Mouse (Mus musculus) liver, embryonic 16.5 days (tissue): ENCODE data around the gene C2cd2. TPM values are rescaled to one million over a fixed set of nuclear protein-coding genes. Genes with fewer than 3 reads are reported as not detected.
A peak's percentile ranks its signal among the peaks of the same experiment; 100 is the strongest.

Experiments
- ATAC-seq: fragments of 200-750 bp; cut with Nextera tagmentation; 2 replicates; pipeline ENCODE4 v1.8.0; 2017; ENCODE audit warnings: low read depth, mild to moderate bottlenecking, moderate number of reproducible peaks, moderate library complexity
- H3K27ac ChIP-seq: fragments of 300-500 bp; sonication (generic); 2 replicates; pipeline ENCODE4 v1.5.1; 2014; ENCODE audit warnings: mild to moderate bottlenecking, low read length
- H3K27me3 ChIP-seq: fragments of 300-500 bp; sonication (generic); 2 replicates; pipeline ENCODE4 v1.6.1; 2014; ENCODE audit warnings: low read depth, low read length, mixed read lengths; ENCODE audit not compliant: control insufficient read depth, insufficient read depth
- H3K36me3 ChIP-seq: fragments of 300-500 bp; sonication (generic); 2 replicates; pipeline ENCODE4 v1.6.1; 2014; ENCODE audit warnings: mild to moderate bottlenecking; ENCODE audit not compliant: control insufficient read depth, insufficient read depth
- H3K4me1 ChIP-seq: fragments of 300-500 bp; sonication (generic); 2 replicates; pipeline ENCODE4 v1.6.1; 2014; ENCODE audit warnings: low read depth, low read length, mixed read lengths; ENCODE audit not compliant: control insufficient read depth
- H3K4me2 ChIP-seq: fragments of 300-500 bp; sonication (generic); 2 replicates; pipeline ENCODE4 v1.6.1; 2014; ENCODE audit warnings: low read depth, low read length, mixed read lengths
- H3K4me3 ChIP-seq: fragments of 300-500 bp; sonication (generic); 2 replicates; pipeline ENCODE4 v1.5.1; 2014; ENCODE audit warnings: low read depth, mild to moderate bottlenecking, low read length
- H3K9ac ChIP-seq: fragments of 300-500 bp; sonication (generic); 2 replicates; pipeline ENCODE4 v1.6.1; 2014; ENCODE audit warnings: low read depth, low read length
- H3K9me3 ChIP-seq: fragments of 300-500 bp; sonication (generic); replicated peaks from 2 replicates; pipeline ENCODE4 v1.6.1; 2016; ENCODE audit warnings: low read length; ENCODE audit not compliant: control insufficient read depth
- WGBS: fragments of 180-500 bp; shearing (Covaris S2); extraction: QIAGEN DNeasy Blood & Tissue Kit; methylation state at CpG from one replicate; pipeline ENCODE4 v1.1.7; 2014; ENCODE audit not compliant: insufficient replicate concordance; 5-methylcytosine and 5-hydroxymethylcytosine counted together
- polyA plus RNA-seq: library from polyadenylated mRNA; unstranded; fragments of >200 nt; fragmentation: Nextera tagmentation; extraction: Ambion mirVana; gene quantifications from 2 replicates; pipeline ENCODE4 v1.2.1, GENCODE M21; 2015

Gene C2cd2
- polyA plus RNA-seq, 1 experiment from 2014 or later: 4.2 TPM

DNA sequence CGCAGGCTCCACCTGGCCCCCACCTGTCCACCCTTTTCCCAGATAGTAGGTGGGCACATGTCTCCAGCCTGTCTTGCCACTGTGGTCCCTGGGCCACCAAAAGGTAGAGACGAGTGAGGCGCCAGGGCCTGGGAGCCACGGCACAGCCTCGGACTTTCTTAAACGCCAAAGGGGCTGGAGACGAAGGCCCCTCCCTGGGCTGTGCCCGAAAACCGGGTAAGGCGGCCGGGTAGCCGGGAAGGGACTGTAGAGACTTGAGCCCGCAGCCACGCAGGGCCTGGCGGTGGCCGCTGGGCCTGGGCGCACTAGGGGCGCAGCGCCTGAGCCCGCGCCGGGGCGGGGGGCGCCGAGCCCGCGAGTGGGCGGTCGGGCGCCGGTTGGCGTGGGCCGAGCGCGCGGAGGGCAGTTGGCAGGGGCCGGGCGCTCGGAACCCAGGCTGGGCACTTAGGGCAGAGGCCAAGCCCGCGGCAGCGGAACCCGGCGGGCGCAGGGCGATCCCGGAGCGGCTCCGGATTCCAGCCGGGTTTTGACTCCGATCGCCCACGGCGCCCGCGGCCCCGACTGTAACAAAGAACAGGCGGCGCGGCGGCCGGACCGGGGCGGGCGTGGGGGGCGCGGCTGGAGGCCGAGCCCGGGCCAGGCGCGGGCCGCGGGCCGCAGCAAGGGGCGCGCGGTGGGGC, 111.2 kb downstream of the C2cd2 start:
- Histone ChIP-seq H3K4me2 (peak overlapping the region; percentile 73), H3K4me1 (peaks cover 18% of the 10 kb centered on the region), H3K27ac (peak overlapping the region; percentile 91), H3K4me3 (peak overlapping the region; percentile 93), H3K9ac (peak overlapping the region; percentile 96), H3K9me3 (no peaks in the 10 kb centered on the region), H3K36me3 (no peaks in the 10 kb centered on the region), H3K27me3 (no peaks in the 10 kb centered on the region)
- peak; percentile 80 for ATAC-seq
- under 1% methylated on average over 71 of the region's 77 CpGs for WGBS

DNA sequence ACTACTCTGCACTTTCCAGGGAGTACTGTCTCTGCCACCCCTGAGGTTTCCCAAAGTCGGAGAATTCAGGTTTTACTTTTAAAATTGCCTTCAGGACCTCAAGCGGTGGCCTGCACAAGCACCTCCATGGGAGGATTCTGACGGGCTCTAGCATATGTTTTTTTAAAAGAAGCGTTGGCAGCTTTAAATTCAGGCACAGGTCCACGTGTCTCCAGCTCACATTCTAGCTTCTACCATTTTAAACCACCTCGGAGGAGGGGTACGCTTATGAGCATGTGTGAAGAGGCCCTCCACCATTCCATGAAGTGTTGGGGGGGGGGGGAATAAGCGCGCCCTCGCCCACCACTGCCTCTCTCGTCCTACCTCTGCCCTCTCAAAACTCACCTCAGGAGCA, 111.7 kb downstream of the C2cd2 start:
- H3K9me3 ChIP-seq: no peaks in the 10 kb centered on the region
- no peaks in the 10 kb centered on the region for H3K27me3 ChIP-seq
- ATAC-seq: no peak; the same call in 1 of the 2 replicates
- H3K27ac ChIP-seq: peak overlapping the region; percentile 91
- H3K9ac ChIP-seq: peak overlapping the region; percentile 96
- H3K4me3 ChIP-seq: peak overlapping the region; percentile 93
- WGBS: under 1% methylated on average over 11 of the region's 11 CpGs
- peak overlapping the region; percentile 73 for H3K4me2 ChIP-seq
- no peaks in the 10 kb centered on the region for H3K36me3 ChIP-seq
- H3K4me1 ChIP-seq: peaks cover 18% of the 10 kb centered on the region

- Histone ChIP-seq H3K27ac (no peak overlapping the region), H3K9ac (no peak overlapping the region), H3K4me1 (peaks cover 18% of the 10 kb centered on the region), H3K27me3 (no peaks in the 10 kb centered on the region), H3K36me3 (no peaks in the 10 kb centered on the region), H3K4me2 (no peak overlapping the region), H3K4me3 (no peak overlapping the region), H3K9me3 (no peaks in the 10 kb centered on the region)
- WGBS: 75% methylated on average over 6 of the region's 6 CpGs
- no peak for ATAC-seq
Observed at GRCm38 (mm10) chr16:97848832-97849231, 113.6 kb downstream of the C2cd2 start.

DNA sequence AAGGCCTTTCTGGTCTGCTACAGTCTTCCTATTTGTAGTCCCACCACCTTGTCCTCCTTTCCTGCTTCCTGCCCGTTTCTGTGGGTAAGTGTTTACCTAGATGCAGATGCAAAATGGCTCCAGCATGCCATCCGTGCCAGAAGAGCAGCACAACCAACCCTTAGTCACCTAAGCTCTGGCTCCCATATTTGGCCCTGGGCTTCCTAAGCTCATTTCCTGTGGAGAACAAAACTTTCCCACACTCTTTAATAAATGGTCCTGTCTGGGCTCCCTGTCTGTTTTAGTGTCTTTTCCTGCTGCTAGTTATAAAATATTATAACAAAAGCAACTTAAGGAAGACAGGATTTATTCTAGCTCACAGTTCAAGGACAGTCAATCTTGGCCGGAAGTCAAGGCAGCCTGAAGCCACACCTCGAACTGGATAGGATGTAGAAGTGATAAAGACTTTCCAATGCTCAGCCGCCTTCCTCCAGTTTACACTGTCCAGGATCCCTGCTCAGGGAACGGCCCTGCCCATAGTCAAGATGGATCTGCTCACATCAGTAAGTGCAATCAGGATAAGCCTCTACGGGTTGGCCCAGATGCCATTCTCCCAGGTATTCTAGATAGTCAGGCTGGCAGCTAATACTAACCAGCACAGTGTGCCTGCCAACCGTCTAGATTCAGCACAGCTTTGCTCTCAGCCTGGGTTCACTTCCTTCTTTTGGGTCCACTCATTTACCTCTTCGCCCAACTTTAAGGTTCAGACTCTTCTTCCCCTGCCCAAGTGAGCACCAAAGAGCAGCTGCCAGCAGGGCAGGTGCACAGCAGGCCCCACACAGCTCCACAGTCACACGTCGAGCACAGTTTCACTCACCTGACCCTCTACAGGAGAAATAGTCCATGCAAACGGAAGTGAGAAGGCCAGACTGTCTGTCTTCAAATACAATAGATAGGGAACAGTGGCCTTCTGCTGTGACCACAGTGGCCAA, 117.1 kb downstream of the C2cd2 start:
- H3K4me2 ChIP-seq: no peak overlapping the region
- 55% methylated on average over 12 of the region's 12 CpGs for WGBS
- H3K9ac ChIP-seq: no peak overlapping the region
- H3K27ac ChIP-seq: no peak overlapping the region
- no peaks in the 10 kb centered on the region for H3K27me3 ChIP-seq
- H3K36me3 ChIP-seq: no peaks in the 10 kb centered on the region
- H3K4me1 ChIP-seq: peaks cover 6% of the 10 kb centered on the region
- no peak overlapping the region for H3K4me3 ChIP-seq
- H3K9me3 ChIP-seq: no peaks in the 10 kb centered on the region
- ATAC-seq: peak; percentile 19; the same call in 1 of the 2 replicates

GRCm38 (mm10) chr16:97832154-97832553, 130.2 kb downstream of the C2cd2 start:
- ATAC-seq: no peak
- Histone ChIP-seq H3K9ac (no peak overlapping the region), H3K36me3 (peaks cover 11% of the 10 kb centered on the region), H3K9me3 (no peaks in the 10 kb centered on the region), H3K27ac (no peak overlapping the region), H3K4me2 (no peak overlapping the region), H3K27me3 (no peaks in the 10 kb centered on the region), H3K4me3 (no peak overlapping the region), H3K4me1 (no peaks in the 10 kb centered on the region)
- WGBS: 63% methylated on average over 3 of the region's 3 CpGs

DNA sequence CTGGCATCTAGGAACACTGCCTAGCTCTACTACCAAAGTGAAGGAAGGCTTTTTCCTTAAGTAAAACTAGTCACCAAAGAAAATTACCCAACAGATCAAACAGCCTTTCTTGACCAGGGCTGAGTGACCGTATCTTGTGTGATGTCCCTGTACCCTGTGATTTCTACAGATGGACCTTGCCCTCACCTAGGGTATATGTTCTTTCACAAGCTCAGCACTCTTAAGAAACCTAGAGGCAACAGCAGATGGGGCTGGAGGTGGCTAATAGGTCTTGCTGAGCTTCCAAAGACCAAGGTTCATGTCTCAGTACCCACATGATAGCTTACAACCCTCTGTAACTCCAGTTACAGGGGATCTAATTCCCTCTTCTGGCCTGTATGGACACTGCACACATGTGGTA, 134.2 kb downstream of the C2cd2 start:
- no peak overlapping the region for H3K27ac ChIP-seq
- H3K9me3 ChIP-seq: no peaks in the 10 kb centered on the region
- no peak overlapping the region for H3K9ac ChIP-seq
- no peak overlapping the region for H3K4me2 ChIP-seq
- ATAC-seq: no peak
- H3K27me3 ChIP-seq: no peaks in the 10 kb centered on the region
- 71% methylated on average over 1 of the region's 1 CpGs for WGBS
- H3K4me3 ChIP-seq: no peak overlapping the region
- H3K4me1 ChIP-seq: no peaks in the 10 kb centered on the region; the same call in 1 of the 2 replicates
- peaks cover 11% of the 10 kb centered on the region for H3K36me3 ChIP-seq

DNA sequence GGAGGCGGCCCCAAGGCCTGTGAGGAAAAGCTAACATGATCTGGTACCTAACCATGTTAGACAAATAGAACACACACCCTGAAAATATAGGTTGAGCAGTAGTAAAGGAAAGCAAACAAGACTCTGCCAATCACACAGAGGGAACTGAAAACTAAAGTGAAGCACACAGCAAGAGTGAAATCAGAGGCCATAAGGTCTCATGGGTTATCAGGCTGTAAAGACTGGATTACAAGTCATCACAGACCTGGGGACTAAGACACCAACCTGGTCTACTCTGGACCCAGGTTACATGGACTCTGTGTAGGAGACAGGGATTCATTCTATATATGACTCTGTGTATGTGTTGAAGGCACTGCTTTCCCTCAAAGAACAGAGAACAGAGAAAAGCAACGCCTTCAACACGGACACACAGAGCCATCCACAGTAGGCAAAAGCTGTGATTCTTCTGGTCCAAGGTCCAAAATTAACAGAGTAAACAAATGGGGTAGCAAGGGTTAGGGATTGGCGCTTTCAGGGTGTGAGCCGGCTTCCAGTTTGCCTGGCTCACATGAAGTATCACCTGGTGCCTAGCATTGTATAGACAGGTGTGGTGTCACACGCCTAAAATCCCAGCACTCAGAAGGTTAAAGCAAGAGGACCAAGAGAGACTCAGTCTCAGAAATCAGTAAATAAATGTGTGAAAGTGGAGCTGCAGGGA, 138.9 kb downstream of the C2cd2 start:
- Histone ChIP-seq H3K4me1 (peaks cover 3% of the 10 kb centered on the region; the same call in 1 of the 2 replicates), H3K36me3 (peaks cover 2% of the 10 kb centered on the region; the same call in 1 of the 2 replicates), H3K9ac (no peak overlapping the region), H3K4me2 (no peak overlapping the region), H3K27ac (no peak overlapping the region), H3K9me3 (no peaks in the 10 kb centered on the region), H3K4me3 (no peak overlapping the region), H3K27me3 (no peaks in the 10 kb centered on the region)
- peak; percentile 43 for ATAC-seq
- 68% methylated on average over 6 of the region's 6 CpGs for WGBS

DNA sequence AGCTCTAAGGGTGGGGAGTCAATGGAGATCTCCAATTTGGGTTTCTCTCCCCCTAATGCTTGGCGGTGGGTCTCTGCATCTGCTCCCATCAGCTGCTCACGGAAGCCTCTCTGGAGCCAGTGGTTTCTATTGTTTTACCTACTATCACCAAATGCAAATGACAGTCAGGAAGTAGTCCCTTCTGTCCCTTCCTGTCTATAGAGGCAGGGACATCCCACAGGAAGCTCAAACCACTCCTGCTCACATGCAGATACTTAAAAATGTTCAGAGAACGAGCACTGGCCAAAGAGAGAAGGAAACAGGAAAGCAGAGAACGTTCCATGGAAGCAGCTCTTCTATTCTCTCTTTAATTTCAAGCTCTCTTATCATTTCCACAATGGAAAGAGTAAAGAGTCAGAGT, 142.9 kb downstream of the C2cd2 start:
- no peak overlapping the region for H3K4me3 ChIP-seq
- no peak for ATAC-seq
- H3K4me2 ChIP-seq: no peak overlapping the region
- no peak overlapping the region for H3K27ac ChIP-seq
- WGBS: 27% methylated on average over 4 of the region's 4 CpGs
- no peaks in the 10 kb centered on the region for H3K9me3 ChIP-seq
- no peaks in the 10 kb centered on the region for H3K27me3 ChIP-seq
- H3K4me1 ChIP-seq: peaks cover 6% of the 10 kb centered on the region; the same call in 1 of the 2 replicates
- H3K36me3 ChIP-seq: peaks cover 7% of the 10 kb centered on the region; the same call in 1 of the 2 replicates
- H3K9ac ChIP-seq: no peak overlapping the region
